Mouse (Mus musculus) gastrocnemius, adult 2 months (tissue): ENCODE data around the gene Ankdd1a. TPM values are rescaled to one million over a fixed set of nuclear protein-coding genes. Genes with fewer than 3 reads are reported as not detected.

Source experiments
- DNase-seq: peaks from one replicate; pipeline ENCODE4 v3.0.0; 2022
- H3K27ac ChIP-seq: fragments of 200-600 bp; 2 replicates; pipeline ENCODE4 v1.8.1; 2022; ENCODE audit warnings: mild to moderate bottlenecking
- H3K4me3 ChIP-seq: fragments of 200-600 bp; 2 replicates; pipeline ENCODE4 v1.8.1; 2022; ENCODE audit warnings: mild to moderate bottlenecking, moderate library complexity
- CTCF ChIP-seq: fragments of 200-600 bp; IDR thresholded peaks from 2 replicates; pipeline ENCODE4 v1.8.1; 2022; ENCODE audit warnings: antibody characterized with exemption, mild to moderate bottlenecking, moderate library complexity
- intact Hi-C: fragments of 180-260 bp; cut with DNase I; formaldehyde crosslinking; loops from one replicate; pipeline ENCODE4 v1.15.1; 2025
- total RNA-seq, 2 experiments: library from RNA; stranded (reverse); gene quantifications; 2 replicates each; pipeline ENCODE4 v1.2.3; 2021

The Ankdd1a gene
- total RNA-seq, 2 experiments from 2014 or later, result not detected

DNA sequence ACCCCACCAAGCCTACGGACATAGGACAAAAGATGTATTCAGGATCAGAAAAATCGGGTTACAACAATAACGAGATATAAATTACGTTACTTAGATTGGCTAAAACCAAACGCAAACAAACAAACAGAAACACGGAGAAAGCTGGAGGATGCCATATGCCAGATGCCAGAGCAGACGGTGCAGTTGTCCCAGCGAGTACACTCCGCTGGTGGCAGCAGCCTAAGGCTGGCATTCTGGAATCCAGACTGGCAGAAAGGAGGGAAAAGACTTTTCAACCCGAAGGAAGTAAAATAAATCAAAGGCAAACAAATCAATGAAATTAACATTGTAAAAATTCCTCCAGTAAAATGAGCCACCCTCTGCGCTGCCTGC, 498 bp upstream of the Ankdd1a start:
- no peak overlapping the region for H3K27ac ChIP-seq
- DNase-seq, result no peak
- intact Hi-C loops, result loop anchor here (10.0 kb wide), 1 partner anchor 144 kb away; the partner anchor contains the start of gene Oaz2
- H3K4me3 ChIP-seq, result peak overlapping the region; percentile 35; the same call in 1 of the 2 replicates
- TF ChIP-seq CTCF, result no peak

DNA sequence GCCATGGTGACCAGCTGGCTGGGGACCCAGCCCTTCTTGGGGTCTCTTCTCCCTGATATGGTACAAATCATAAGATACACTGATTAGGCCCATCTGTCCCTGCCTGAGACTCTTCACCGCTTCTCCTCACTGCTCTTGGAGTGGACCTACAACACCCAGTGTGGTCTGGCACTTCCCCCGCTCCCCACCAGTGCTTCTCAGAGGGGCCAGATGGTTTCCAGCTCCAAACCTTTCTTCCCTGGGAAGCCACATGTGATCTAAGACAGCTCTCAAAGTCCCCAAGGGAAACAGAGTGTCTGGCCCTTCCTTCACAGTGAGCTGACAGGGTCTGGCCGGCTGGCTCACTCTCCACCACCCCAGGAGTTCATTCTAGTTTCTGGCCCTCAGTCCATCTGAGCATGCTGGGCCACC, 5.1 kb downstream of the Ankdd1a start:
- intact Hi-C loops, result no loop called here
- no peak for DNase-seq

DNA sequence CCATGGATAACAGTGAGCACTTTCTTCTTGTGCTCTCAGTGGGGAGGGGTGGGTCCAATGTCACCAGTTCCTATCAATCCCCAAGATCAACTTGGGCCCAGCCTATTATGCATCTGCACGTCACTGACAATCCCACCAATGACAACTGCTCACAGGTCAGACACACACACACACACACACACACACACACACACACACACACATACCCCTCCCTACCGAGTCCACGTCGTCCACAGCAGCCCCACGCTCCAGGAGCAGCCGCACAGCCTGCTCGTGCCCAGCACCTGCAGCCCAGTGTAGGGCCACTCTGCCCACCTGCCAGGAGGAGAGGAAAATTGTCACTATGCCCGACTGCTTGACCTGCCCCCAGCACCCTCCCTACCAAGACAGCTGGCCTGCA, 5.6 kb downstream of the Ankdd1a start:
- DNase-seq, result no peak
- TF ChIP-seq CTCF, result no peak
- H3K27ac ChIP-seq, result no peak overlapping the region
- intact Hi-C loops, result no loop called here
- H3K4me3 ChIP-seq, result no peak overlapping the region

More for the DNA sequence above, 5.1 kb downstream of the Ankdd1a start:
- H3K27ac ChIP-seq, result no peak overlapping the region
- H3K4me3 ChIP-seq, result no peak overlapping the region
- TF ChIP-seq CTCF, result no peak

DNA sequence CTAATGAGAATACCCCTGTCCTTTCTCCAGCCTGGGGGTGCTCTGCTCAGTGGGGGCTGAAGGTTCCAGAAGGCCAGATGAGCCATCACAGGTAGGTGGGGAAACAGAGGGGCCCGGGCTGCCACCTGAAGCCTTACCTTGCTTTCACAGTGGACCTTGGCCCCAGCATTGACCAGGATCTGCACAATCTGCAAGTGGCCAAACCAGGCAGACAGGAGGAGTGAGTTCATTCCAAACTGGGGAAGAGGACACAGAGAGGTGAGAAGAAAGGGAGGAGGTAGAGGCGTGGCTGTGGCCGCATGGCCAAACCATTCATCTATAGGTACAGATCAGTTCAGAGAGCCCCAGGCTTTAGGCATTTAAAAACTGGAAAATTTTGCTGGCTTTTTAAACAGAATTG, 7.5 kb downstream of the Ankdd1a start:
- H3K4me3 ChIP-seq, result no peak overlapping the region
- no peak for DNase-seq
- intact Hi-C loops, result no loop called here
- no peak overlapping the region for H3K27ac ChIP-seq
- no peak for TF ChIP-seq CTCF

DNA sequence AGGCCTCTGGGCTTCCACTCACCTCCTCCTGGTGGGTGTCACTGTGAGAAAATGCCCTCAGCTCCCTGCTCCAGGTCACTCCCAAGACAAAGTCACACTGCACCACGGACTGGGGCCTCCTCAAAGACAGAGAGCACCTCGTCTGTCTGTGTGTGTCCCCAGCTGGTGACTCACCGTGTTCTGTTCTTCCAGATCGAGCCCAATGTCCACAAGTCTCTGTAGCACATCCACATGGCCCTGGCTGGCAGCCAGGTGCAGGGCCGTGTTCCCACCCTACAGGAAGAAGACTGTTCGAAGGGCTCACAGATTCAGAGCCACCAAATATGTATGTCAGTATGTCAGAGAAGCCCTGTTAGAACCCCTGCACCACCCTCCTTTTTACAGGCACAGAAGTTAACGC, 11.5 kb downstream of the Ankdd1a start:
- no peak overlapping the region for H3K27ac ChIP-seq
- DNase-seq, result no peak
- intact Hi-C loops, result no loop called here
- H3K4me3 ChIP-seq, result no peak overlapping the region
- no peak for TF ChIP-seq CTCF

DNA sequence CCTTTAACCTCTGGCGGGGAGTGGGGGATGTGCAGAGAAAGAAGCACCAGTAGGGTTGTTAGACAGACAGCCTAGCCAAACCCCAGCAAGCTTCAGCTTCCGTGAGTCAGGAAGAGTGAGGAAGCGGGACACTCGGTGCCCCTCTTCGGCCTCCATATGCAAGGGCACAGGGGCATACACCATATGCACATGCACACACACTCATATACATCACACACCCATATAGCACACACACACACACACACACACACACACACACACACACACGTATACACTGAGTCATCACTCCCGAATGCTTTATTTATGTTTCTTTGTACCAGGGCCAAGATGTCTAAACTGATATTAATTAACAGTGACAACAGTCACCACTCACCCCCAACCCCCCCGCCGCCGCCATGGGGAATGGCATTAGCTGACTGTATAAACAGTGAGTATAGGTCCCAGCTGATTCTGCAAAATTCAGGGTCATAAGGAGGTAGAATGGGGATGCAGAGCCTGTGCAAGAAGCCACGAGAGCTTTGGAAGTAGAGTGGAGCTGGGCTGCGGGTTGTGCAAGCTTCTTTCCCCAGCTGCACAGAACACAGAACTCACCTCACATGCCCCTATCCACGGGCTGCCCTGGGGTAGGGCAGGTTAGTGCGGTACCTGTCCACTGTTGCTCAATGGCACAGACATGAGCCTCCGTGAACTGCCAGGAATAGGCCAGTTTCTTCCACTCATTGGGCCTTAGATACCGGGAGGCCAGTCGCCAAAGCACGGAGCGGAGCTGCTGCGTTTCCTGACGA, 17.1 kb downstream of the Ankdd1a start:
- H3K4me3 ChIP-seq, result no peak overlapping the region
- intact Hi-C loops, result no loop called here
- H3K27ac ChIP-seq, result no peak overlapping the region
- no peak for TF ChIP-seq CTCF
- no peak for DNase-seq

DNA sequence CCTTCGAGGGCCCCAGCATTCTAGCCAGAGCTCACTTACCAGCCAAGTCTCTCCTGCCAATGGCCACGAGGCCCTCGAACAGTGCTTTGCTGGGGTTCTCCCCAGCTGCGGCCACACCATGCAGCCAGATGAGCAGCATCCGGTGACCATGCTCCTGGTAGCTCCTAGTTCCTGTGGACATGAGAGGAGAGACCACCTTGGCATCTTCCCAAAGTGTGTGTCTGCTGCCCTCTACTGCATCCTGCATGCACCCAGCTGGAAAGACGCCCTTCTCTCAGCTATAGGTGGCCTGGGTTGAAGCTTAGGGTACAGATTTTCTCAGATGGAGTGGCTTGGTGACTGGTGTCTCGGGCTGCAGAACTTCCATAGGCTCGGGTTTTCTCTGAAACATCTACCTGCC, 17.8 kb downstream of the Ankdd1a start:
- peak; percentile 6; the same call in 1 of the 2 replicates for TF ChIP-seq CTCF
- no peak for DNase-seq
- Histone ChIP-seq H3K4me3 (no peak overlapping the region), H3K27ac (no peak overlapping the region)
- intact Hi-C loops, result no loop called here

DNA sequence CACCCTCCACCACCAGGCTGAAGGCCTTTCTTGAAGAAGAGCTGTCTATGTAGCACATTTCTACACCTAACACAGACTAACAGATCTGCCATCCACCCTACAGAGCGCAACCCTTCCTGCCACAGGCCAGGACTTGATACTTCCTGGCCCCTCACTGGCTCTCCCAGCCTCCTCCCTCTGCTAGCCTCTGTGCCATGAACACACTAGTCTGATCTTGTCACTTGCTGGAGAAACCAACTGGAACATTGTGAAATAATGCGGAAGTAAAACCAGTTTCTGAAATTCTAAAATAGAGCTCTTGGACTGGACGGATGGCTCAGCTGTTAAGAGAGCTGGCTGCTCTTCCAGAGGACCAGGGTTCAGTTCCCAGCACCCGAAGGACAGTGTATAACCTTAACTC, 27.1 kb downstream of the Ankdd1a start:
- Histone ChIP-seq H3K27ac (no peak overlapping the region), H3K4me3 (no peak overlapping the region)
- TF ChIP-seq CTCF, result no peak
- DNase-seq, result no peak
- intact Hi-C loops, result no loop called here

DNA sequence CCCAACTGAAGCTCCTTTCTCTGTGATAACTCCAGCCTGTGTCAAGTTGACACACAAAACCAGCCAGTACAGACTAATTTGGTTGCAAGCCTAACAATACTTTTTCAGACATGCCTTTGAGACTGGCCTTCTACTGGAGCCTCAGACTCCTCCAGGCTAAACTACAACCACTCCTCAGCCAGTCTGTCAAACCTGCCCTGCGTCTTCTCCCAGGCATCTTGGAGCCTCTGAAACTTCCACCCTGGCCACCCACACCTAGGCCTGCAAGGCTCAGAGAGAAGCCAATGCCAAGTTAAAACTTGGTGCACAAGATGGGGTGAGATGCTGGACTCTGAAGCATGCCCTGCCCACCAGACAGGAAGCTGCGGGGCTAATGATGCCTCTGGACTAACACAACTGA, 27.6 kb downstream of the Ankdd1a start:
- DNase-seq, result no peak
- Histone ChIP-seq H3K27ac (no peak overlapping the region), H3K4me3 (no peak overlapping the region)
- no peak for TF ChIP-seq CTCF
- intact Hi-C loops, result no loop called here

DNA sequence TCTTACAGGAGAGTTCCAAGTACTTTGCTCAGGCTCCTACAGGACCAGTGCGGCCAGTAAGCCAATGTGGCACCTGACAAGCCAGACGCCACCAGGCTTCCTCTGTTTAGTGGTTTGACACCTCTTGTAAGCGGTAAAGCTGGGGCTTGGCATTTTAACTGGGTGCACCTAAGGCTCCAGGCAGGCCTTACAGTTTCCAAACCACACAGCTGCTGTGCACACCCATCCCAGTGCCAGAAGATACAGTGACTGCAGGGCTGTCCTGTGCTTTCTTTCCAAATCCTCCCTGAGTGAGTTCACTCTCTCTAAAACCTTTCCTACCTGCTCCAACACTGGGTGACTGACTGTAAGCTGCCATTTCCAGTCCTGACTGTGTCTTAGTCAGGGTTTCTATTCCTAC, 28.5 kb downstream of the Ankdd1a start:
- TF ChIP-seq CTCF, result no peak
- intact Hi-C loops, result no loop called here
- DNase-seq, result no peak

DNA sequence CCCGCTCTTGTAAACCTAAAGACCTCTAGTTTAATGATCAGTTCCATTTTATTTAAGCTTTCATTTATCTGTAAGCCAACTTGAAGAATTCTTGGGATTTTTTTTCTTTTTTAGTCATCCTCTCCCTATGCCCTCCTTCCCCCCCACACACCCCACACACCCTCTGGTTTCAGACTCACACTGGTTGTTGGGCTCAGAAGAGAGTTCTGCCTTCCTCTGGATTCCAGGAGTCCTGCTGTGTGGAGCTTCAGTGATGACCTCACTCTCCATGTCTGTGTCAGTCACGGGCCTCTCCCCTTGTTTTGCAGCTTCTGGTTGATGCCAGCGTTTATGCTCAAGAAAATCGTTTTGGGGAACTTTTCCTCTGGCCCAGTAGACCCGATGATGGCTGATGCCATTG, 39.9 kb downstream of the Ankdd1a start:
- DNase-seq, result no peak
- no peak overlapping the region for H3K27ac ChIP-seq
- no peak overlapping the region for H3K4me3 ChIP-seq
- TF ChIP-seq CTCF, result no peak
- intact Hi-C loops, result no loop called here

More for the DNA sequence above, 28.5 kb downstream of the Ankdd1a start:
- H3K4me3 ChIP-seq, result no peak overlapping the region
- H3K27ac ChIP-seq, result no peak overlapping the region

DNA sequence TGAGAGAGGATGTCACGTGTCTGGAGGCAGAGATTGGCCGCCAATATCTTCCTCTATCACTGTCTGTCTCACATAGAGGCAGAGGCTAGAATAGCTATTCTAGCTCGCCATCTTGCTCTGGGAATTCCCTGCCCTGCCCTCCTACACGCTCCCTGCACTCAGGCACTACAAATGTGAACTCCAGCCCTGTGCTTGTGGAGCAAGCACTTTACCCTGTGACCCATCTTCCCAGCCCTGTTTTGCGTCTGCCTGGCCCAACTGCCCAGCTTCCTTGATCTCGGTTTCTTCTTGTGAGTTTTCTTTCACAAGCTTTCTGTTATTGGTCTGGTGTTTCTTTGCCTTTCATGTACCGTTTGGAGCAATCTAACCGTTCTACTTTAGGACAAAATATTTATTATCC, 40.8 kb downstream of the Ankdd1a start:
- Histone ChIP-seq H3K4me3 (no peak overlapping the region), H3K27ac (no peak overlapping the region)
- intact Hi-C loops, result no loop called here
- DNase-seq, result no peak
- TF ChIP-seq CTCF, result no peak

DNA sequence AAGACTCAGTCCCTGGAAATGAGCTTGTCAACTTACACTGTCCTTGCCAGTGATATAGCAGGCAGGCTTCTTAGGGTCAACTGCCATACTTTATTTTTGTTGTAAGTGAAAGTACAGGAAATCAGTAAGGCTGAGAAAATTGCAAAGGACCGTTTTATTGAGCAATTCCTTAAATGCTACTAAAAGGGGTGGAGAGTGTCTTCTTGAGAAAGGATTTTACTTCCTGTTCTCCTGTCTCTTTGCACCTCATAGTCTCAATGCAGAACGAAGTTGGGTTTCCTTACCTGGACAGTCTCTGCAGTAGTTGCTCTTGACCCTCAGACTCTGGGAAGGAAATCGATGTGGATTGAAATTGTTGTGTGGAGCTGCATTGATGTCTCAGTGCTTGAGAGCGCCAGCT, 47.2 kb downstream of the Ankdd1a start:
- DNase-seq, result no peak
- no peak for TF ChIP-seq CTCF
- intact Hi-C loops, result no loop called here

DNA sequence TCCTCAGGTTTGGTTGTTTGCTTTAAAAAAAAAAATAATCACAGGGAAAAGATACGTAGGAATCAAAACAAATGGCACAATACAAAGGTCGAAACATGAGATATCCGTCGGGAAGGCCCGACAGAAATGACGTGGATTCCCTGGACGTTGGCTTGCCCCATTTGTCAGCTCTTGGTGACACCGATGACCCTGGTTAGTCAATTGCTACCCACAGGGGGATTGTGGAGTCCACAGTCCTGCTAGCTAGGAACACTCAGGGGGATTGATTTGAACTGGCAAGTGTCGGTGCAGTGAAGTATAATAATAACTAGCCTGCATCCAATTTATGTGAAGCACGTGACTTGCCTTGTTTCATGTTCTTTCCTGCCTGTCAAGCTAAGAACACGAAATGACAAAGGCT, 52.3 kb downstream of the Ankdd1a start:
- no peak for TF ChIP-seq CTCF
- Histone ChIP-seq H3K4me3 (no peak overlapping the region), H3K27ac (no peak overlapping the region)
- no peak for DNase-seq
- intact Hi-C loops, result no loop called here

More for the DNA sequence above, 47.2 kb downstream of the Ankdd1a start:
- no peak overlapping the region for H3K4me3 ChIP-seq
- H3K27ac ChIP-seq, result no peak overlapping the region
